Mouse (Mus musculus) MEL (cell line): ENCODE data around the gene Ccdc157. TPM values are rescaled to one million over a fixed set of nuclear protein-coding genes. Genes with fewer than 3 reads are reported as not detected.

ENCODE experiments used
- DNase-seq: peaks from one replicate; pipeline ENCODE4 v3.0.0; 2011; ENCODE audit warnings: low read depth, low spot score
- H3K27ac ChIP-seq: 2 replicates; pipeline ENCODE4 v1.5.1; 2012; ENCODE audit warnings: low read depth, mild to moderate bottlenecking, control low read depth, low read length, moderate library complexity; ENCODE audit not compliant: control insufficient read depth
- H3K27me3 ChIP-seq, 2 experiments: fragments of 150-350 bp in 1 of 2; sonication (generic) in 1 of 2; 2 replicates each; pipeline ENCODE4 v1.6.1; 2012; ENCODE audit warnings: low read length in 2 of 2, mild to moderate bottlenecking in 2 of 2, improper control_type of control experiment in 1 of 2, moderate library complexity in 1 of 2; ENCODE audit not compliant: insufficient read depth in 2 of 2, control insufficient read depth in 1 of 2
- H3K36me3 ChIP-seq, 2 experiments: 2 replicates each; pipeline ENCODE4 v1.6.1; 2012 to 2014; ENCODE audit warnings: low read length in 2 of 2, improper control_type of control experiment in 1 of 2, inconsistent platforms in 1 of 2, mild to moderate bottlenecking in 1 of 2; ENCODE audit not compliant: insufficient read depth in 2 of 2, control insufficient read depth in 1 of 2
- H3K4me1 ChIP-seq, 2 experiments: fragments of 150-350 bp in 1 of 2; sonication (generic) in 1 of 2; 2 replicates each; pipeline ENCODE4 v1.6.1; 2012; ENCODE audit warnings: low read length in 2 of 2, improper control_type of control experiment in 1 of 2, mild to moderate bottlenecking in 1 of 2; ENCODE audit not compliant: insufficient read depth in 2 of 2, control insufficient read depth in 1 of 2
- H3K4me3 ChIP-seq, 2 experiments: fragments of 150-350 bp in 1 of 2; sonication (generic) in 1 of 2; 2 replicates each; pipeline ENCODE4 v1.5.1; 2012; ENCODE audit warnings: low read depth in 2 of 2, low read length in 2 of 2, mild to moderate bottlenecking in 2 of 2, moderate library complexity in 2 of 2, control low read depth in 1 of 2, improper control_type of control experiment in 1 of 2; ENCODE audit not compliant: control insufficient read depth in 1 of 2, insufficient read depth in 1 of 2
- H3K79me2 ChIP-seq: 2 replicates; pipeline ENCODE4 v1.6.1; 2012; ENCODE audit warnings: mild to moderate bottlenecking, low read length, moderate library complexity; ENCODE audit not compliant: control insufficient read depth, poor library complexity, insufficient read depth
- H3K9ac ChIP-seq: 2 replicates; pipeline ENCODE4 v1.6.1; 2012; ENCODE audit warnings: low read depth, mild to moderate bottlenecking, control low read depth, low read length, moderate library complexity; ENCODE audit not compliant: control insufficient read depth, poor library complexity, severe bottlenecking
- H3K9me3 ChIP-seq: fragments of 150-350 bp; sonication (generic); replicated peaks from 2 replicates; pipeline ENCODE4 v1.6.1; 2012; ENCODE audit warnings: mild to moderate bottlenecking, low read length, improper control_type of control experiment, moderate library complexity; ENCODE audit not compliant: insufficient read depth
- CHD1 ChIP-seq: IDR thresholded peaks from 2 replicates; pipeline ENCODE4 v1.6.1; 2012; ENCODE audit warnings: low read depth, mild to moderate bottlenecking, inconsistent platforms, low read length, improper control_type of control experiment
- CHD2 ChIP-seq: IDR thresholded peaks from 2 replicates; pipeline ENCODE4 v1.6.1; 2011; ENCODE audit warnings: low read length, improper control_type of control experiment
- CTCF ChIP-seq, 3 experiments: IDR thresholded peaks in 2 of 3; conservative IDR thresholded peaks in 1 of 3; 2 replicates each; pipeline ENCODE4 v1.5.1; 2011 to 2012; ENCODE audit warnings: low read length in 3 of 3, low read depth in 2 of 3, mild to moderate bottlenecking in 2 of 3, improper control_type of control experiment in 1 of 3, inconsistent platforms in 1 of 3, mixed read lengths in 1 of 3, moderate library complexity in 1 of 3; ENCODE audit not compliant: control insufficient read depth in 1 of 3, insufficient read depth in 1 of 3, poor library complexity in 1 of 3, severe bottlenecking in 1 of 3
- E2F4 ChIP-seq: IDR thresholded peaks from 2 replicates; pipeline ENCODE4 v1.6.1; 2011; ENCODE audit warnings: low read depth, low read length, improper control_type of control experiment, borderline replicate concordance
- ELF1 ChIP-seq: IDR thresholded peaks from 2 replicates; pipeline ENCODE4 v1.6.1; 2014; ENCODE audit warnings: low read depth, mild to moderate bottlenecking, inconsistent platforms, low read length, improper control_type of control experiment, moderate library complexity
- EP300 ChIP-seq, 2 experiments: IDR thresholded peaks; 2 replicates each; pipeline ENCODE4 v1.6.1; 2011; ENCODE audit warnings: improper control_type of control experiment in 2 of 2, low read length in 2 of 2, low read depth in 1 of 2, mild to moderate bottlenecking in 1 of 2
- ETS1 ChIP-seq: IDR thresholded peaks from 2 replicates; pipeline ENCODE4 v1.6.1; 2012; ENCODE audit warnings: low read depth, mild to moderate bottlenecking, inconsistent platforms, low read length, improper control_type of control experiment, moderate library complexity
- GABPA ChIP-seq: IDR thresholded peaks from 2 replicates; pipeline ENCODE4 v1.6.1; 2012; ENCODE audit warnings: low read depth, mild to moderate bottlenecking, inconsistent platforms, low read length, improper control_type of control experiment, moderate library complexity
- GATA1 ChIP-seq: IDR thresholded peaks from 2 replicates; pipeline ENCODE4 v1.6.1; 2011; ENCODE audit warnings: low read depth, low read length, improper control_type of control experiment
- HCFC1 ChIP-seq: IDR thresholded peaks from 2 replicates; pipeline ENCODE4 v1.6.1; 2012; ENCODE audit warnings: low read depth, mild to moderate bottlenecking, inconsistent platforms, low read length, improper control_type of control experiment, moderate library complexity
- JUND ChIP-seq: IDR thresholded peaks from 2 replicates; pipeline ENCODE4 v1.6.1; 2011; ENCODE audit warnings: low read depth, mild to moderate bottlenecking, improper control_type of control experiment, low read length
- MAFK ChIP-seq: IDR thresholded peaks from 2 replicates; pipeline ENCODE4 v1.6.1; 2011; ENCODE audit warnings: low read depth, mild to moderate bottlenecking, low read length, improper control_type of control experiment, borderline replicate concordance
- MAX ChIP-seq: IDR thresholded peaks from 2 replicates; pipeline ENCODE4 v1.6.1; 2011; ENCODE audit warnings: low read length, improper control_type of control experiment
- MAZ ChIP-seq: IDR thresholded peaks from 2 replicates; pipeline ENCODE4 v1.6.1; 2012; ENCODE audit warnings: low read depth, mild to moderate bottlenecking, inconsistent platforms, low read length, improper control_type of control experiment
- MXI1 ChIP-seq: IDR thresholded peaks from 2 replicates; pipeline ENCODE4 v1.6.1; 2011; ENCODE audit warnings: mild to moderate bottlenecking, low read depth, low read length, improper control_type of control experiment
- NELFE ChIP-seq: IDR thresholded peaks from 2 replicates; pipeline ENCODE4 v1.6.1; 2011; ENCODE audit warnings: low read depth, low read length, improper control_type of control experiment
- POLR2A ChIP-seq, 2 experiments: IDR thresholded peaks; 2 replicates each; pipeline ENCODE4 v1.6.1; 2011 to 2012; ENCODE audit warnings: low read length in 2 of 2, mild to moderate bottlenecking in 2 of 2, control low read depth in 1 of 2, improper control_type of control experiment in 1 of 2, low read depth in 1 of 2, moderate library complexity in 1 of 2; ENCODE audit not compliant: control insufficient read depth in 1 of 2, insufficient read depth in 1 of 2, poor library complexity in 1 of 2
- POLR2AphosphoS2 ChIP-seq: IDR thresholded peaks from 2 replicates; pipeline ENCODE4 v1.6.1; 2011; ENCODE audit warnings: low read length, improper control_type of control experiment
- TAL1 ChIP-seq: IDR thresholded peaks from 2 replicates; pipeline ENCODE4 v1.6.1; 2012; ENCODE audit warnings: mild to moderate bottlenecking, inconsistent platforms, low read length, moderate library complexity, mixed read lengths
- TBP ChIP-seq: IDR thresholded peaks from 2 replicates; pipeline ENCODE4 v1.8.0; 2011; ENCODE audit warnings: low read depth, low read length, improper control_type of control experiment
- TCF12 ChIP-seq: IDR thresholded peaks from 2 replicates; pipeline ENCODE4 v1.6.1; 2014; ENCODE audit warnings: low read depth, mild to moderate bottlenecking, inconsistent platforms, low read length, improper control_type of control experiment, moderate library complexity
- USF2 ChIP-seq, 2 experiments: IDR thresholded peaks; 2 replicates each; pipeline ENCODE4 v1.6.1; 2011 to 2012; ENCODE audit warnings: improper control_type of control experiment in 2 of 2, low read length in 2 of 2, borderline replicate concordance in 1 of 2, inconsistent platforms in 1 of 2, low read depth in 1 of 2, mild to moderate bottlenecking in 1 of 2; ENCODE audit not compliant: insufficient read depth in 1 of 2
- ZC3H11A ChIP-seq: IDR thresholded peaks from 2 replicates; pipeline ENCODE4 v1.6.1; 2012; ENCODE audit warnings: low read depth, mild to moderate bottlenecking, inconsistent platforms, low read length, improper control_type of control experiment
- ZKSCAN1 ChIP-seq: IDR thresholded peaks from 2 replicates; pipeline ENCODE4 v1.6.1; 2012; ENCODE audit warnings: low read depth, mild to moderate bottlenecking, inconsistent platforms, low read length, improper control_type of control experiment, moderate library complexity
- ZMIZ1 ChIP-seq: IDR thresholded peaks from 2 replicates; pipeline ENCODE4 v1.6.1; 2012; ENCODE audit warnings: low read depth, mild to moderate bottlenecking, inconsistent platforms, low read length, improper control_type of control experiment, moderate library complexity
- ZNF384 ChIP-seq: IDR thresholded peaks from 2 replicates; pipeline ENCODE4 v1.6.1; 2012; ENCODE audit warnings: low read depth, mild to moderate bottlenecking, inconsistent platforms, low read length, improper control_type of control experiment
- polyA plus RNA-seq, 2 experiments: library from polyadenylated mRNA; stranded (reverse) in 1 of 2; unstranded in 1 of 2; fragments of >175 nt in 1 of 2; fragments of >200 nt in 1 of 2; gene quantifications; 2 replicates each; pipeline versions ENCODE4 v1.2.1 to v1.2.4; 2012; ENCODE audit warnings: low replicate concordance in 2 of 2, low read depth in 1 of 2; ENCODE audit not compliant: insufficient read length in 2 of 2, insufficient read depth in 1 of 2, missing spikeins in 1 of 2
- total RNA-seq: library from RNA; depleted of rRNA; stranded (reverse); fragments of 300-350 nt; gene quantifications from 2 replicates; pipeline ENCODE4 v1.2.3, GENCODE M21; 2012

Ccdc157 gene
- total and polyA plus RNA-seq, 3 experiments, result 2.0 to 2.9 TPM; not detected in 1

GRCm38 (mm10) chr11:4190677-4191076, 30.6 kb upstream of the Ccdc157 start:
- Histone ChIP-seq H3K27me3 (no peaks in the 10 kb centered on the region), H3K9me3 (no peaks in the 10 kb centered on the region), H3K4me3 (no peak overlapping the region), H3K27ac (no peak overlapping the region), H3K36me3 (peaks cover 0 to 4% of the 10 kb centered on the region in 2 experiments; a peak in 2 of 4 replicates), H3K9ac (no peak overlapping the region), H3K4me1 (peaks cover 0 to 8% of the 10 kb centered on the region in 2 experiments; a peak in 3 of 4 replicates), H3K79me2 (peaks cover 8% of the 10 kb centered on the region)
- DNase-seq, result no peak
- TF ChIP-seq ZNF384, result no peak
- TF ChIP-seq MAX, result no peak
- no peak for TF ChIP-seq MAZ
- no peak for TF ChIP-seq CHD1
- TF ChIP-seq USF2 (IDR thresholded peaks at IDR 0.05; ENCODE audit: borderline replicate concordance in 1 of 2, insufficient read depth in 1 of 2, low read depth in 1 of 2, low read length in 2 of 2), result no peak
- no peak for TF ChIP-seq TAL1
- no peak for TF ChIP-seq MXI1
- TF ChIP-seq ZMIZ1, result no peak
- no peak for TF ChIP-seq E2F4
- no peak for TF ChIP-seq TBP

GRCm38 (mm10) chr11:4189182-4189581, 29.1 kb upstream of the Ccdc157 start:
- Histone ChIP-seq H3K36me3 (peaks cover 0 to 7% of the 10 kb centered on the region in 2 experiments; a peak in 2 of 4 replicates), H3K27ac (no peak overlapping the region), H3K27me3 (no peaks in the 10 kb centered on the region), H3K9ac (no peak overlapping the region)
- no peak for TF ChIP-seq USF2 (IDR thresholded peaks at IDR 0.05; ENCODE audit: borderline replicate concordance in 1 of 2, insufficient read depth in 1 of 2, low read depth in 1 of 2, low read length in 2 of 2)
- no peak for TF ChIP-seq ETS1
- TF ChIP-seq ZNF384, result no peak
- no peak for TF ChIP-seq ELF1
- no peak for TF ChIP-seq GATA1
- no peak for TF ChIP-seq MXI1
- no peak for TF ChIP-seq ZMIZ1
- TF ChIP-seq JUND, result no peak
- no peak for TF ChIP-seq CTCF (IDR thresholded peaks at IDR 0.05 in 2 of 3, conservative IDR thresholded peaks at IDR 0.05 in 1 of 3; ENCODE audit: control insufficient read depth in 1 of 3, insufficient read depth in 1 of 3, low read depth in 2 of 3, low read length in 3 of 3, poor library complexity in 1 of 3, severe bottlenecking in 1 of 3)
- TF ChIP-seq POLR2A (IDR thresholded peaks at IDR 0.05; ENCODE audit: control insufficient read depth in 1 of 2, insufficient read depth in 1 of 2, low read depth in 1 of 2, low read length in 2 of 2, poor library complexity in 1 of 2), result no peak
- no peak for TF ChIP-seq ZKSCAN1
- TF ChIP-seq POLR2AphosphoS2, result no peak
- TF ChIP-seq HCFC1, result no peak
- TF ChIP-seq MAFK, result no peak
- TF ChIP-seq EP300 (IDR thresholded peaks at IDR 0.05; ENCODE audit: low read depth in 1 of 2, low read length in 2 of 2), result no peak
- TF ChIP-seq CHD2, result no peak
- no peak for TF ChIP-seq NELFE
- TF ChIP-seq GABPA, result no peak
- no peak for TF ChIP-seq ZC3H11A
- TF ChIP-seq TCF12, result no peak
- TF ChIP-seq, all 39 proteins: peak for 0
- peaks cover 0 to 8% of the 10 kb centered on the region in 2 experiments; a peak in 3 of 4 replicates for H3K4me1 ChIP-seq
- H3K9me3 ChIP-seq, result no peaks in the 10 kb centered on the region
- H3K79me2 ChIP-seq, result peaks cover 8% of the 10 kb centered on the region
- no peak overlapping the region for H3K4me3 ChIP-seq
- DNase-seq, result no peak
